Mouse (Mus musculus): ENCODE measurements around the gene Nme4. TPM values are rescaled to one million over a fixed set of nuclear protein-coding genes. Genes with fewer than 3 reads are reported as not detected.
"Not testable (repeated sequence)": the region's sequence is repeated elsewhere in the genome, so short reads cannot be mapped to it uniquely, and the experiment has no call there.

Gene Nme4
- polyA plus RNA-seq, 1 experiment from 2014 or later = 85.0 TPM

- peaks cover 30% of the 10 kb centered on the region for H3K36me3 ChIP-seq
- WGBS = 81% methylated on average over 7 of the region's 7 CpGs
- H3K27ac ChIP-seq = no peak overlapping the region
- H3K9me3 ChIP-seq = no peaks in the 10 kb centered on the region
- ATAC-seq (ENCODE audit: borderline replicate concordance, extremely low read depth, low FRiP score, low TSS enrichment) = no peak
- peaks cover 4% of the 10 kb centered on the region; the same call in 1 of the 2 replicates for H3K27me3 ChIP-seq
- H3K4me3 ChIP-seq = peak overlapping the region; percentile 90
- peak overlapping the region; percentile 80 for H3K4me2 ChIP-seq
- H3K4me1 ChIP-seq = peaks cover 16% of the 10 kb centered on the region
- H3K9ac ChIP-seq = peak overlapping the region; percentile 92
Measured at GRCm38 (mm10) chr17:26124560-26124959, 29.2 kb upstream of the Nme4 start.

DNA sequence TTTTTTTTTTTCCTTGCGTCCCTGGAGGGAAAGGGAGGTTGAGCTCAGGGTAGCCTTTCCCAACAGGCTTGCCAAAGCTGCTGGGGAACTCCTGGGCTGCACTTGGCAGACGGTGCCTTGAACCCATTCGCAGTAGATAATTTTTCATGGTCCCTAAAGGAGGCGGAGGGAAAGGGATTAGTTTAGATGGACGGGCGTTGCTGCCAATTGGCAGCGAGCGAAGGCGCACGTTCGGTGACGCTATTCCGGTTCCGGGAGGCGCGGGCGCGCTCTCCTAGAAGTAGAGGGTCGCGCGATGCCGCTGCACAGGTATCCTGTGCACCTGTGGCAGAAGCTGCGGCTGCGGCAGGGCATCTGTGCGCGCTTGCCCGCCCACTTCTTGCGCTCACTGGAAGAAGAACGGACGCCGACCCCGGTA lies 27.9 kb upstream of the Nme4 start, which contains the start of gene Mrpl28:
Gene Mrpl28 (plus strand): TSS at position 234 of the 418 bp plus-strand sequence.
- peak; percentile 87 for ATAC-seq (ENCODE audit: borderline replicate concordance, extremely low read depth, low FRiP score, low TSS enrichment)
- H3K4me1 ChIP-seq = peaks cover 16% of the 10 kb centered on the region
- peak within 1 kb of the TSS; percentile 58; the same call in 1 of the 2 replicates for H3K27ac ChIP-seq
- peak within 1 kb of the TSS; percentile 92 for H3K9ac ChIP-seq
- peak within 1 kb of the TSS; percentile 80 for H3K4me2 ChIP-seq
- under 1% methylated on average over 32 of the region's 32 CpGs for WGBS
- no peaks in the 10 kb centered on the region for H3K9me3 ChIP-seq
- H3K36me3 ChIP-seq = peaks cover 29% of the 10 kb centered on the region
- peak within 1 kb of the TSS; percentile 90 for H3K4me3 ChIP-seq
- peaks cover 16% of the 10 kb centered on the region for H3K27me3 ChIP-seq

- WGBS = 57% methylated on average over 5 of the region's 5 CpGs
- peak overlapping the region; percentile 13; the same call in 1 of the 2 replicates for H3K9ac ChIP-seq
Measured at GRCm38 (mm10) chr17:26122431-26123140, 27.2 kb upstream of the Nme4 start.

DNA sequence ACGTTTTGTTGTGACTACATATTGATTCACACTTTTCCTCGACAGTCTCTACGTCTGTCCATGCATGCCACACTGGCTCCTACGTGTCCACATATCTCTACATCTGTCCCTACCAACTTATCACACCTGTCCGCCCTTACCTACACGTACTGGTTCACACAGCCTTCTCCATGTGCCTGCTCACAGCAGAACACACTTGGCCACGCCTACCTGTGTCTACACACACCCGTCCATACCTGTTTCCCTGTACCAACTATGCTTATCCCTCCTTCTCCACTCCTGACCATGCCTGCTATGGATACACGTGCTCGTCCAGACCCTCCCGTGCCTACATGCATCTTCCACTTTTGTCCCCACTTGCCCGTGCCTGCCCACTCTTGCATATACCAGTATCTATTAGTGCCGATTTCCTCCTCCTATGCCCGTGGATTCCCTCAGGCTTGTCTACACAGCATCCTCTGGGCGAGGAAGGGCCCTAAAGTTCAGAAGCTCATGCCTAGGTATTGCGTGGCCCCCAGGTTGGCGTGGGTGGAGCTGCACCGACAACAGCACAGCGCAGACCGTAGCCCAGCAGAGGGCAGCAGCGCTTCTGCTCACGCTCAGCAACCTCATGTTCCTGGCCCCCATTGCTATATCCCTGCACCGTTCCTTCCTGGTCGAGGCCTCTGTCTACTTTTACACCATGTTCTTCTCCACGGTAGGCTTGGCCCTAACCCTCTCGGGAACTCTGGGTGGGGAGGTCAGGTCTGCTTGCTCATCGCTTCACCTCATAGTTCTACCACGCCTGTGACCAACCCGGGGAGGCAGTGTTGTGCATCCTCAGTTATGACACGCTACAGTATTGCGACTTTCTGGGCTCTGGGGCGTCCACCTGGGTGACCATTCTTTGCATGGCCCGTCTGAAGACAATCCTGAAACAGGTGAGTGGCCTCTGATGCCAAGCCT lies 24.6 kb upstream of the Nme4 start:
- Histone ChIP-seq H3K36me3 (0 out of 2 replicates have a peak, but pooled peaks cover under 1% of the 10 kb centered on the region), H3K27me3 (peaks cover 49% of the 10 kb centered on the region), H3K4me2 (no peak overlapping the region), H3K4me1 (peaks cover 16% of the 10 kb centered on the region), H3K9me3 (no peaks in the 10 kb centered on the region), H3K4me3 (no peak overlapping the region), H3K9ac (0 out of 2 replicates have a peak overlapping the region, but pooled peaks have one; percentile 3), H3K27ac (no peak overlapping the region)
- WGBS = 41% methylated on average over 33 of the region's 33 CpGs
- ATAC-seq (ENCODE audit: borderline replicate concordance, extremely low read depth, low FRiP score, low TSS enrichment) = no peak

More at GRCm38 (mm10) chr17:26122431-26123140, 27.2 kb upstream of the Nme4 start:
- Histone ChIP-seq H3K4me1 (peaks cover 16% of the 10 kb centered on the region), H3K36me3 (peaks cover 24% of the 10 kb centered on the region), H3K27ac (no peak overlapping the region), H3K4me2 (no peak overlapping the region), H3K4me3 (peak overlapping the region; percentile 90; the same call in 1 of the 2 replicates), H3K27me3 (peaks cover 23% of the 10 kb centered on the region), H3K9me3 (no peaks in the 10 kb centered on the region)
- ATAC-seq (ENCODE audit: borderline replicate concordance, extremely low read depth, low FRiP score, low TSS enrichment) = no peak

DNA sequence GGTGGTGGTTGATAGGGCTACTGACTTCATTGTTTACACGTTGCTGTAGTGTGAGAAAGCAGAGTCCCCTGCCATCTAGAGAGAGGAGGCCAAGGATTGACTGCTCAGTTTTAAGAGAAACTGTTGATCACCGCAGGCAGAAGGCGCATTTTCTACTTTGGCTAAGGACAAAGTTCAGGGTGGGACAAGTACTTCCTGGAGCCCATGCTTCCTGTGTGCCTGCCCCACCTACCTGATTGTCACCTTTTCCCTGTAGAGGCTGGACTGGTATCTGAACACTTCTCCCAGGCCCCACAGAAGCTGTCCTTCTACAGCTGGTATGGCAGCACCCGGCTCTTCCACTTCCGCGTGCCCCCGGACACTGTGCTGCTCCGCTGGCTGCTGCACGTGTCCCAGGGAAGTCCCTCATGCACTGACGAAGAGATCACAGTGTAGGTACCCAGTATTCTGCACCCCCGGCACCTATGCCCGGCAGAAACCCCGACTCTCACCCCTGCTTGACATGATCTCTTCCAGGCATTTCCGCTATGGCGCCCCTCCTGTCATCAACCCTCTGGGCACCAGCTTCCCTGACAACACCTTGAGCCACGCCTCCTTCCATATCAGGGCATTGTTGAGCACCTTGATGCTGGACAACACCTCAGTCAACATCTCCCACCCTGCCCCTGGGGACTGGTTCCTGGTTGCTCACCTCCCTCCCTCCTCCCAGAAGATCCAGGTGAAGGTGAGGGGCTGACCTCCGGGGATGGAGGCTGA lies 21.3 kb upstream of the Nme4 start:
- ATAC-seq (ENCODE audit: borderline replicate concordance, extremely low read depth, low FRiP score, low TSS enrichment) = no peak
- Histone ChIP-seq H3K9me3 (no peaks in the 10 kb centered on the region), H3K9ac (no peak overlapping the region), H3K36me3 (no peaks in the 10 kb centered on the region), H3K4me3 (no peak overlapping the region), H3K27me3 (peaks cover 82% of the 10 kb centered on the region), H3K4me2 (no peak overlapping the region), H3K4me1 (peaks cover 17% of the 10 kb centered on the region), H3K27ac (no peak overlapping the region)
- WGBS = 79% methylated on average over 17 of the region's 17 CpGs

DNA sequence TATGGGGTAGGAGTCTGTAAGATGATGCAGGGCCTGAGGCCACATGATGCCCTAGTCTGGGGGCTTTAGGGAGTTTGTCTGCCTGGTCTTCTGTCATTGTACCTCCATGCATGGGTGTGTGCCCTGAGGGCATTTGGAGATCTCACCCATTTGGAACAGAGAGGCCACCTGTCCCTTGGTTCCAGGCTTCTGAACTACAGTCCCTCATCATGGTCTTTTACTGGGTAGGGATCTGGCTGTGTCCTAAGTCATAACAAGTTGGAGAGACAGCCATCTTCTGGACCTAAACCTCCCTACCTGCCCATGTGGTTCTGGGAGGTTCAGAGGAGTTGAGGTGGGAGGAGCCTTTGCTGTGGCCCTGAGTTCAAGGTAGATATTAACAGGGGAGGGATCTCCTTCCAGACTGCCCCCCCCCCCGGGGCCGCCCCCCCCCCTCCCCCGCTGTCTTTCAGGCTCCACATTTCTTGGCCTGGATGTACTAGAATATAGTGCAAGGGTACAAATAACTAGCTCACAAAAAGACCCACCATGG lies 20.6 kb upstream of the Nme4 start:
- Histone ChIP-seq H3K27ac (no peak overlapping the region), H3K36me3 (no peaks in the 10 kb centered on the region), H3K9ac (no peak overlapping the region), H3K4me3 (no peak overlapping the region), H3K27me3 (peaks cover 89% of the 10 kb centered on the region), H3K4me1 (peaks cover 17% of the 10 kb centered on the region), H3K9me3 (no peaks in the 10 kb centered on the region), H3K4me2 (no peak overlapping the region)
- ATAC-seq (ENCODE audit: borderline replicate concordance, extremely low read depth, low FRiP score, low TSS enrichment) = no peak
- 57% methylated on average over 2 of the region's 3 CpGs for WGBS

- H3K27me3 ChIP-seq = peaks cover 96% of the 10 kb centered on the region
- no peak overlapping the region for H3K4me2 ChIP-seq
- 62% methylated on average over 7 of the region's 7 CpGs for WGBS
- no peak overlapping the region for H3K27ac ChIP-seq
- H3K36me3 ChIP-seq = no peaks in the 10 kb centered on the region
- H3K9me3 ChIP-seq = no peaks in the 10 kb centered on the region
- peaks cover 17% of the 10 kb centered on the region for H3K4me1 ChIP-seq
- ATAC-seq (ENCODE audit: borderline replicate concordance, extremely low read depth, low FRiP score, low TSS enrichment) = no peak
- H3K4me3 ChIP-seq = no peak overlapping the region
- H3K9ac ChIP-seq = no peak overlapping the region
Measured at GRCm38 (mm10) chr17:26115205-26115898, 19.9 kb upstream of the Nme4 start.

DNA sequence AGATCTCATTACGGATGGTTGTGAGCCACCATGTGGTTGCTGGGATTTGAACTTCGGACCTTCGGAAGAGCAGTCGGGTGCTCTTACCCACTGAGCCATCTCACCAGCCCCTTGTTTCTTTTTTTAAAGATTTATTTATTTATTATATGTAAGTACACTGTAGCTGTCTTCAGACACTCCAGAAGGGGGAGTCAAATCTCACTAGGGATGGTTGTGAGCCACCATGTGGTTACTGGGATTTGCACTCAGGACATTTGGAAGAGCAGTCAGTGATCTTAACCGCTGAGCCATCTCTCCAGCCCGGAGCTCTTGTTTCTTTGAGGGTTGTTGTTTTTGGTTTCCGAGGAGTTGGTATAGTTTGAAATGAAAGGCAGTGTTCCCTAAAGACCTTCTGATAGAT lies 19.1 kb upstream of the Nme4 start:
- peaks cover 96% of the 10 kb centered on the region for H3K27me3 ChIP-seq
- not testable (repeated sequence) for H3K4me2 ChIP-seq; H3K9ac ChIP-seq; H3K4me3 ChIP-seq; H3K9me3 ChIP-seq; H3K36me3 ChIP-seq; H3K27ac ChIP-seq; ATAC-seq (ENCODE audit: borderline replicate concordance, extremely low read depth, low FRiP score, low TSS enrichment)
- H3K4me1 ChIP-seq = peaks cover 13% of the 10 kb centered on the region
- 59% methylated on average over 7 of the region's 7 CpGs for WGBS

DNA sequence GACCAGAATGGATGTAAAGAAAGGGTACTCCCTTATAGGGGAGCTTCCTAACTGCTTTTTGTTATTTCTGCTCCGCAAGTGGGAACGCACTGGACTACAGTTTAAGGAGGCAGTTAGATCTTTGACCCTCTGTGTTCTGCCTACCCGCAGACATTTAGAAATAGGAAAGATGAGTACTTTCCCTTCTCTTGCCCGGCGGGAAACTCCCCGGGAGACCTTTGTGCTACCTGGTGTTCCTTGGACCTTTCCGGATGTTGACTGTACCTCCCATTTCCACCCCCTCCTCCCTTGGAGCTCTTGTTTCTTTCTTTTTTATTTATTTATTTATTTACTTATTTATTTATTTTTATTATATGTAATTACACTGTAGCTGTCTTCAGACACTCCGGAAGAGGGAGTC lies 18.7 kb upstream of the Nme4 start:
- peaks cover 13% of the 10 kb centered on the region for H3K4me1 ChIP-seq
- peaks cover 92% of the 10 kb centered on the region for H3K27me3 ChIP-seq
- H3K9me3 ChIP-seq = no peaks in the 10 kb centered on the region
- H3K4me2 ChIP-seq = peak overlapping the region; percentile 97
- 12% methylated on average over 8 of the region's 8 CpGs for WGBS
- no peak for ATAC-seq (ENCODE audit: borderline replicate concordance, extremely low read depth, low FRiP score, low TSS enrichment)
- no peak overlapping the region for H3K27ac ChIP-seq
- H3K9ac ChIP-seq = peak overlapping the region; percentile 58; the same call in 1 of the 2 replicates
- H3K4me3 ChIP-seq = peak overlapping the region; percentile 70
- H3K36me3 ChIP-seq = no peaks in the 10 kb centered on the region

DNA sequence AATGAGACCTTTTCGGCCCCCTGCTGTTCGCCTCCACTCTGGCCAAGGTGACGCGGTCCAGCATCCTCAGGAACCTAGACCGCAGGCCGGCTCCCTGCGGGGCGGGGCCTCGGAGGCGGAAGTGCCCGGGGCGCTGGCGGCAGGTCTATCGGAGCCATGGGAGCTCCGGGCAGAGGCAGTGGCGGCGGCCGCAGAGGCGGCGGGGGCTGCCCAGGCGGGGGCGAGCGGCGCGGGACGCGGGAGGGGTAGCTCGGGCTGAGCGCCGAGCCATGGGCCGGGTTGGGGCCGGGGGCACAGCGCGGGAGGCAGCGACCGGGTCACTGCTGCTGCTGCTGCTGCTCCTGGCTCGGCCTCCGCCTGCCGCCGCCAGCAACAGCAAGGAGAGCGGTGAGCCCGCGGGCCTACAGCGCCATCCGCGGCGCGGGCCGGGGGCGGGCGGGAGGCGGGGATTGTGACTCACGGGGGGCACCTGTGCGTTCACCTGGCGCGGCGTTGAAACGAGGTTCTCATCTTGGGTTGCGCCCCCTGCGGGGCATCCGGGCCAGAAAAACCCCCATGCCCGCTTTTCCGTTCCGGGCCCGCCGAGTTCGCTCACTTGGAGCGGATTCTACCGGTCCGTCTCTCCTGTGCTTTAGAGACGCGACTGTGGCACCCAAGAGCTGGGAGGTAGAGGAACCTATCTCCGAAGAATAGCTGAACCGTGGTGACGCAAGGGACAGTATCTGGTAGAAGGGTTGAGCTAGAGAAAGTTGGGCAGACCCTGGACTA lies 18.0 kb upstream of the Nme4 start, which contains the start of gene Tmem8:
Gene Tmem8 (plus strand): TSS at position 119 of the 768 bp plus-strand sequence.
- peaks cover 13% of the 10 kb centered on the region for H3K4me1 ChIP-seq
- H3K27me3 ChIP-seq = peaks cover 85% of the 10 kb centered on the region
- H3K9me3 ChIP-seq = no peaks in the 10 kb centered on the region
- H3K4me2 ChIP-seq = peak within 1 kb of the TSS; percentile 97
- H3K36me3 ChIP-seq = no peaks in the 10 kb centered on the region
- peak; percentile 62 for ATAC-seq (ENCODE audit: borderline replicate concordance, extremely low read depth, low FRiP score, low TSS enrichment)
- peak within 1 kb of the TSS; percentile 70 for H3K4me3 ChIP-seq
- WGBS = under 1% methylated on average over 74 of the region's 75 CpGs
- peak within 1 kb of the TSS; percentile 58 for H3K9ac ChIP-seq
- peak within 1 kb of the TSS; percentile 8; the same call in 1 of the 2 replicates for H3K27ac ChIP-seq
